Mouse (Mus musculus) brain, embryonic 14.5 days (tissue): ENCODE data around the gene Got1.

Experiments used
- CTCF ChIP-seq: fragments of 200-500 bp; IDR thresholded peaks from 2 replicates; pipeline ENCODE4 v1.5.1; 2012; ENCODE audit warnings: inconsistent platforms, mild to moderate bottlenecking, moderate library complexity, borderline replicate concordance; ENCODE audit not compliant: insufficient read depth, insufficient read length; ENCODE audit errors: extremely low read depth
- POLR2A ChIP-seq: fragments of 200-500 bp; IDR thresholded peaks from 2 replicates; pipeline ENCODE4 v1.6.1; 2012; ENCODE audit warnings: mild to moderate bottlenecking, inconsistent platforms, borderline replicate concordance; ENCODE audit not compliant: poor library complexity, insufficient read depth, insufficient read length, severe bottlenecking; ENCODE audit errors: extremely low read depth

DNA sequence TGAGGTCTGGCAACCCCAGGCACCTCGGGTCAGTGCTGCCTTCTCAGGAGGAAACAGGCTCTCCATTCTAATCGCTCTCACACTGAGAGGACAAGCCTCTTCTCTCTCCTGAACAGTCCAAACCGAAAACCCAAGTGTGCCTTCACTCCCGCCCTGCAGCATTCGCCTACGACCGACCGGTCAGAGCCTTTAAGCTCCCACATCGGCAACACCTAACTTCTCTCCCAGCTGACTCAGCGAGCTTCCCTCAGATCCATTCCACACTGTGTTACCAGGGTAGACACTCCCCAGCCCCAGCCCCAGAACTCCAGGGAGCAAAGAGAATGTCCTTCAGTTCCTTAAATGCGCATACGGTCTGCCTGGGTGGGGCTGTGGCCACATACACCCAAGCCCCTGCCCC, 19.0 kb downstream of the Got1 start:
- no peak for TF ChIP-seq CTCF
- TF ChIP-seq POLR2A = no peak
